Mouse (Mus musculus) thymus, adult 2 months (tissue): ENCODE data around the gene Nlrp3.

Experiments used
- CTCF ChIP-seq: fragments of 200-500 bp; IDR thresholded peaks from 2 replicates; pipeline ENCODE4 v1.5.1; 2012; ENCODE audit warnings: mild to moderate bottlenecking, control low read depth, low read length, moderate library complexity, borderline replicate concordance; ENCODE audit not compliant: control insufficient read depth, poor library complexity, insufficient read depth; ENCODE audit errors: extremely low read depth
- POLR2A ChIP-seq: fragments of 200-500 bp; IDR thresholded peaks from 2 replicates; pipeline ENCODE4 v1.6.1; 2012; ENCODE audit warnings: mild to moderate bottlenecking, low read length, control low read depth, moderate library complexity; ENCODE audit not compliant: control insufficient read depth, poor library complexity, insufficient read depth; ENCODE audit errors: extremely low read depth

DNA sequence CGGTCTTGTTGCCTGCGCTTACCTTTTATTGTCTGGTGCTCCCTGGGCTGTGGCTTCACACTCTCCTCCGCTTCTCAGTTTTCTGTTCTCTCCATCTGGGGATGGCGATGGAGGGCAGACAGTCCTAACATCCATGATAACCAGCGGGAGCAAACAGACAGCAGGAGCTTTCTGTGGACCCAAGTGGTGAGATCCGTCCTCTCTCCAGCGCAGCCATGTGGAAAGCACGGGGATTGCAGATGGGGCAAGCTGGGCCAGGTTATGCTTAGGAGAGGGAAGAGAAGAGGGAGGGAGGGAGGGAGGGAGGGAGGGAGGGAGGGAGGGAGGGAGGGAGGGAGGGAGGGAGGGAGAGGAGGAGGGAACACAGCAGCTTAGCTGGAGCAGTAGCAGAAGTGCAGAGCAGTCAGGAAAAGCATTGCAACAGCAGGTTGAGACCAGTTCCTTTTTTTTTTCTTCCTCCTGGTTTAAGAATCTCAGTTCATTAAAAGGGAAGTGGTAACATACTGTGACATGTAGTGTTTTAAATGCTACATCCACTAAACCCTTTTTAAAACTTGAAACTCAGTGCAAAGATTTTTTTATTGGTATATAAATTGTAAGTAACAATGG lies 14.8 kb upstream of the Nlrp3 start, which contains the start of gene Zkscan17:
- TF ChIP-seq CTCF (no peak), POLR2A (no peak)
